ENCODE assay signal across 14 mouse cellular contexts in genomic region chr6:129631046-129631445, GRCm38 (mm10). TPM values are rescaled to one million over a fixed set of nuclear protein-coding genes. Genes with fewer than 3 reads are reported as not detected.
ATAC-seq lines count a peak whose summit lies in the region.
"Had no signal": no experiment of that assay in that cellular context is flagged by ENCODE, and none has a peak within 500 bp of the region (broad histone marks: within the 10 kb centered on the region; RNA-seq: fewer than 3 reads in every experiment).

No protein-coding gene starts in this region.

- peak; percentile 56 for ATAC-seq in granulocyte monocyte progenitor cell, adult 5-6 weeks (replicated peaks; ENCODE audit: poor library complexity, severe bottlenecking)
- ATAC-seq in megakaryocyte, adult 5-6 weeks (ENCODE audit: poor library complexity, severe bottlenecking) = peak; percentile 70
- ATAC-seq in megakaryocyte progenitor cell, adult 5-6 weeks (replicated peaks; ENCODE audit: poor library complexity) = 0 out of 2 replicates have a peak, but pooled peaks have one; percentile 42

RNA-seq across cellular contexts. Expression of gene Klrk1, which starts 7.4 kb away (rescaled TPM):
- 6.0 and 8.4 TPM in 2 replicates for total RNA-seq in granulocyte monocyte progenitor cell, adult 5-6 weeks (2014; fragmentation: Nextera tagmentation)
- total RNA-seq in granulocyte monocyte progenitor cell, adult 5-6 weeks (2017) = 9.8 and 14.1 TPM in 2 replicates
- total RNA-seq in megakaryocyte, adult 5-6 weeks (2015) = 22.0 and 28.7 TPM in 2 replicates
- total RNA-seq in megakaryocyte, adult 5-6 weeks (2017) = 19.9 and 34.0 TPM in 2 replicates
- total RNA-seq in megakaryocyte progenitor cell, adult 5-6 weeks (2015) = 5.7 and 8.2 TPM in 2 replicates
- total RNA-seq in megakaryocyte progenitor cell, adult 5-6 weeks (2017) = 11.8 and 12.2 TPM in 2 replicates
- total RNA-seq: adrenal gland, postnatal 14 days; adrenal gland, postnatal 25 days; CH12.LX; ES-E14; MEL had no signal

RNA-seq across cellular contexts. Expression of gene Klrc3, which starts 12.1 kb away (rescaled TPM):
- not detected in 2 replicates for total RNA-seq in granulocyte monocyte progenitor cell, adult 5-6 weeks (2014; fragmentation: Nextera tagmentation)
- not detected in 2 replicates for total RNA-seq in granulocyte monocyte progenitor cell, adult 5-6 weeks (2017)
- 0.29 and 1.4 TPM in 2 replicates for total RNA-seq in megakaryocyte, adult 5-6 weeks (2015)
- total RNA-seq in megakaryocyte, adult 5-6 weeks (2017) = not detected in 2 replicates
- not detected in 2 replicates for total RNA-seq in megakaryocyte progenitor cell, adult 5-6 weeks (2015)
- not detected in 2 replicates for total RNA-seq in megakaryocyte progenitor cell, adult 5-6 weeks (2017)
- total RNA-seq: adrenal gland, adult 2 months; adrenal gland, adult 8-10 months; adrenal gland, postnatal 10 days; adrenal gland, postnatal 14 days; adrenal gland, postnatal 25 days; adrenal gland, postnatal 36 days; adrenal gland, postnatal 4 days; CH12.LX; ES-E14; MEL had no signal

RNA-seq across cellular contexts. Expression of gene Klrc2, which starts 29.4 kb away (rescaled TPM):
- total RNA-seq in granulocyte monocyte progenitor cell, adult 5-6 weeks (2014; fragmentation: Nextera tagmentation) = not detected in 2 replicates
- 1.6 TPM in 1 of 2 replicates, not detected in the other for total RNA-seq in granulocyte monocyte progenitor cell, adult 5-6 weeks (2017)
- 2.4 and 4.2 TPM in 2 replicates for total RNA-seq in megakaryocyte, adult 5-6 weeks (2015)
- total RNA-seq in megakaryocyte, adult 5-6 weeks (2017) = 2.7 and 5.2 TPM in 2 replicates
- total RNA-seq in megakaryocyte progenitor cell, adult 5-6 weeks (2015) = not detected in 2 replicates
- not detected in 2 replicates for total RNA-seq in megakaryocyte progenitor cell, adult 5-6 weeks (2017)
- total RNA-seq: adrenal gland, postnatal 10 days; adrenal gland, postnatal 14 days; adrenal gland, postnatal 25 days; adrenal gland, postnatal 36 days; adrenal gland, postnatal 4 days; CH12.LX; ES-E14; MEL had no signal

RNA-seq across cellular contexts. Expression of gene Klrd1, which starts 39.5 kb away (rescaled TPM):
- total RNA-seq in granulocyte monocyte progenitor cell, adult 5-6 weeks (2014; fragmentation: Nextera tagmentation) = 9.6 TPM in 1 of 2 replicates, not detected in the other
- total RNA-seq in granulocyte monocyte progenitor cell, adult 5-6 weeks (2017) = 0.34 TPM in 1 of 2 replicates, not detected in the other
- 20.4 and 41.6 TPM in 2 replicates for total RNA-seq in megakaryocyte, adult 5-6 weeks (2015)
- 14.1 and 18.1 TPM in 2 replicates for total RNA-seq in megakaryocyte, adult 5-6 weeks (2017)
- total RNA-seq in megakaryocyte progenitor cell, adult 5-6 weeks (2015) = 0.78 TPM in 1 of 2 replicates, not detected in the other
- 2.3 and 2.5 TPM in 2 replicates for total RNA-seq in megakaryocyte progenitor cell, adult 5-6 weeks (2017)
- total RNA-seq: adrenal gland, postnatal 14 days; adrenal gland, postnatal 25 days; adrenal gland, postnatal 36 days; CH12.LX; ES-E14; G1E; MEL had no signal

RNA-seq across cellular contexts. Expression of gene Klrc1, which starts 47.7 kb away (rescaled TPM):
- not detected in 2 replicates for total RNA-seq in granulocyte monocyte progenitor cell, adult 5-6 weeks (2014; fragmentation: Nextera tagmentation)
- total RNA-seq in granulocyte monocyte progenitor cell, adult 5-6 weeks (2017) = 2.9 TPM in 1 of 2 replicates, not detected in the other
- total RNA-seq in megakaryocyte, adult 5-6 weeks (2015) = 4.3 and 7.1 TPM in 2 replicates
- 6.6 and 17.9 TPM in 2 replicates for total RNA-seq in megakaryocyte, adult 5-6 weeks (2017)
- 0.17 and 0.44 TPM in 2 replicates for total RNA-seq in megakaryocyte progenitor cell, adult 5-6 weeks (2015)
- 0.87 TPM in 1 of 2 replicates, not detected in the other for total RNA-seq in megakaryocyte progenitor cell, adult 5-6 weeks (2017)
- total RNA-seq: adrenal gland, adult 2 months; adrenal gland, postnatal 14 days; adrenal gland, postnatal 25 days; adrenal gland, postnatal 36 days; CH12.LX; ES-E14; G1E; MEL had no signal
